ENCODE assay signal across 13 mouse cellular contexts in the genomic region with DNA sequence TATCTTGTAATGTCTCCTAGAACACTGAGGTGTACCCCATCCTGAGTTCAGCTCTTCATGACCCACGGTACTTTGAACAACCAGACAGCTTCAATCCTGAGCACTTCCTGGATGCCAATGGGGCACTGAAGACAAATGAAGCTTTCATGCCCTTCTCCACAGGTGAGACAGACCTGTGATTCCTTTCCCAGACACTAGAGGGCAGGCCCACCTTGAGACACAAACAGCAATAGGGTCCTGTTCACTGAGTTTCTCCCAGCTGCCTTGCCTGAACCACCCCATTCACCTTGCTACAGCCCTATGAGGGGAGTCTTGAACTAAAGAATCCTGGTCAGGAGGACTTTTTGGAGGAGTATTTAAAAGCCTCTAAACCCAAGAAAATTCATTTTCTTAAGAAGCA. TPM values are rescaled to one million over a fixed set of nuclear protein-coding genes. Genes with fewer than 3 reads are reported as not detected.
DNase-seq lines count a peak whose midpoint lies in the region; ATAC-seq and TF ChIP-seq lines count a peak whose summit lies in the region.
"Had no signal": no experiment of that assay in that cellular context is flagged by ENCODE, and none has a peak within 500 bp of the region (broad histone marks: within the 10 kb centered on the region; RNA-seq: fewer than 3 reads in every experiment).

No protein-coding gene starts in this region.

- H3K79me2 ChIP-seq in CH12.LX (replicated peaks; ENCODE audit: control insufficient read depth, extremely low read depth, insufficient read depth, poor library complexity, severe bottlenecking), result no peaks in the 10 kb centered on the region

- no peaks in the 10 kb centered on the region for H3K36me3 ChIP-seq in hindbrain, postnatal 0 days (ENCODE audit: insufficient read depth, low read length)
- no peaks in the 10 kb centered on the region for H3K36me3 ChIP-seq in hindbrain, embryonic 14.5 days (replicated peaks; ENCODE audit: control insufficient read depth, insufficient read depth)
- H3K36me3 ChIP-seq in CH12.LX (replicated peaks in 1 of 2; ENCODE audit: control insufficient read depth in 1 of 2, insufficient read depth in 1 of 2, low read length in 1 of 2) (peaks cover 0 to 1% of the 10 kb centered on the region in 2 experiments), G1E (replicated peaks) (no peaks in the 10 kb centered on the region)
- no peaks in the 10 kb centered on the region for H3K36me3 ChIP-seq in neural tube, embryonic 15.5 days

- H3K9me3 ChIP-seq in hindbrain, postnatal 0 days (ENCODE audit: low read length), result no peaks in the 10 kb centered on the region
- no peaks in the 10 kb centered on the region for H3K9me3 ChIP-seq in hindbrain, embryonic 14.5 days (ENCODE audit: control insufficient read depth, low read length)
- no peaks in the 10 kb centered on the region for H3K9me3 ChIP-seq in CH12.LX (replicated peaks; ENCODE audit: low read length)
- no peaks in the 10 kb centered on the region for H3K9me3 ChIP-seq in G1E (replicated peaks)
- H3K9me3 ChIP-seq in neural tube, embryonic 15.5 days (replicated peaks), result 0 out of 2 replicates have a peak, but pooled peaks cover 4% of the 10 kb centered on the region

- dilution Hi-C loops in CH12.LX (cut with MboI; ENCODE audit: extremely low pct_ligation_motif_present, extremely low pct_unique_long_range_greater_than_20kb, low sequenced_read_pairs), result no loop called here

- no peak overlapping the region for H3K27ac ChIP-seq in hindbrain, postnatal 0 days
- H3K27ac ChIP-seq in hindbrain, embryonic 14.5 days, result no peak overlapping the region
- H3K27ac ChIP-seq in CH12.LX (ENCODE audit: insufficient read depth, low read depth), result no peak overlapping the region
- no peak overlapping the region for H3K27ac ChIP-seq in neural tube, embryonic 15.5 days (replicated peaks)

- no peak for DNase-seq in hindbrain, postnatal 0 days (ENCODE audit: low spot score)
- DNase-seq in hindbrain, embryonic 14.5 days (ENCODE audit: low spot score), result no peak
- no peak for DNase-seq in CH12.LX (ENCODE audit: extremely low read depth)
- DNase-seq in G1E (ENCODE audit: low spot score), result no peak
- peak; percentile 33 to 73 for DNase-seq in kidney, postnatal 36 days
- no peak for DNase-seq in thymus, adult 18-20 months
- DNase-seq in cerebellum, postnatal 4 days (ENCODE audit: low spot score in 2 of 2), result no peak

- no peaks in the 10 kb centered on the region for H3K27me3 ChIP-seq in hindbrain, postnatal 0 days (ENCODE audit: insufficient read depth, low read length)
- no peaks in the 10 kb centered on the region for H3K27me3 ChIP-seq in hindbrain, embryonic 14.5 days (ENCODE audit: control insufficient read depth, insufficient read depth, low read length)
- H3K27me3 ChIP-seq in CH12.LX (replicated peaks), result peaks cover 19% of the 10 kb centered on the region
- no peaks in the 10 kb centered on the region for H3K27me3 ChIP-seq in G1E (ENCODE audit: insufficient read depth, low read length)
- H3K27me3 ChIP-seq in neural tube, embryonic 15.5 days (replicated peaks), result no peaks in the 10 kb centered on the region

- peak; percentile 61 for TF ChIP-seq RAD21 in CH12.LX (IDR thresholded peaks at IDR 0.05; ENCODE audit: low read depth, low read length)

- no peak for TF ChIP-seq POLR2A in CH12.LX (IDR thresholded peaks at IDR 0.05; ENCODE audit: low read depth, low read length)

- ATAC-seq in hindbrain, postnatal 0 days, result no peak
- no peak for ATAC-seq in hindbrain, embryonic 14.5 days (ENCODE audit: low FRiP score)
- no peak for ATAC-seq in G1E (ENCODE audit: extremely low read depth, insufficient number of reproducible peaks, low FRiP score, poor library complexity, severe bottlenecking)
- ATAC-seq in neural tube, embryonic 15.5 days (ENCODE audit: low FRiP score), result no peak

- no peak overlapping the region for H3K9ac ChIP-seq in hindbrain, postnatal 0 days (replicated peaks; ENCODE audit: low read length)
- no peak overlapping the region for H3K9ac ChIP-seq in hindbrain, embryonic 14.5 days
- H3K9ac ChIP-seq in CH12.LX (ENCODE audit: insufficient read depth, low read depth), result no peak overlapping the region
- no peak overlapping the region for H3K9ac ChIP-seq in neural tube, embryonic 15.5 days (replicated peaks)

- H3K4me3 ChIP-seq in hindbrain, postnatal 0 days (ENCODE audit: low read length), result no peak overlapping the region
- no peak overlapping the region for H3K4me3 ChIP-seq in hindbrain, embryonic 14.5 days (replicated peaks; ENCODE audit: low read length)
- no peak overlapping the region for H3K4me3 ChIP-seq in CH12.LX (replicated peaks in 1 of 3; ENCODE audit: low read depth in 2 of 3, low read length in 2 of 3, poor library complexity in 1 of 3)
- no peak overlapping the region for H3K4me3 ChIP-seq in G1E (ENCODE audit: low read depth, low read length)
- H3K4me3 ChIP-seq in neural tube, embryonic 15.5 days (replicated peaks), result no peak overlapping the region

- in situ Hi-C loops in CH12.LX (cut with MboI; ENCODE audit: low pct_ligation_motif_present, low pct_unique_long_range_greater_than_20kb, low sequenced_read_pairs), result loop anchor here (25.0 kb wide), 1 partner anchor 370 kb away; no protein-coding TSS in a partner anchor

- TF ChIP-seq CTCF in hindbrain, postnatal 0 days (IDR thresholded peaks at IDR 0.05; ENCODE audit: low read depth), result peak; percentile 36
- TF ChIP-seq CTCF in CH12.LX (conservative IDR thresholded peaks at IDR 0.05 in 1 of 2, IDR thresholded peaks at IDR 0.05 in 1 of 2; ENCODE audit: low read depth in 2 of 2, low read length in 2 of 2) (peak; percentile 72), G1E (IDR thresholded peaks at IDR 0.05; ENCODE audit: low read depth, low read length) (peak; percentile 45; the same call in 1 of the 2 replicates)

- H3K4me2 ChIP-seq in hindbrain, postnatal 0 days (ENCODE audit: low read depth, low read length), result no peak overlapping the region
- H3K4me2 ChIP-seq in hindbrain, embryonic 14.5 days (replicated peaks), result no peak overlapping the region
- no peak overlapping the region for H3K4me2 ChIP-seq in CH12.LX (ENCODE audit: insufficient read depth, low read depth, poor library complexity, severe bottlenecking)
- no peak overlapping the region for H3K4me2 ChIP-seq in neural tube, embryonic 15.5 days

- TF ChIP-seq EP300 in CH12.LX (IDR thresholded peaks at IDR 0.05; ENCODE audit: low read length), result no peak

- 63% methylated on average over 1 of the region's 1 CpGs for WGBS in hindbrain, postnatal 0 days
- 59% methylated on average over 1 of the region's 1 CpGs for WGBS in hindbrain, embryonic 14.5 days
- 62% methylated on average over 1 of the region's 1 CpGs for WGBS in neural tube, embryonic 15.5 days

- no peaks in the 10 kb centered on the region for H3K4me1 ChIP-seq in hindbrain, postnatal 0 days (ENCODE audit: insufficient read depth, low read length)
- H3K4me1 ChIP-seq in hindbrain, embryonic 14.5 days (replicated peaks; ENCODE audit: control insufficient read depth, insufficient read depth, low read length), result no peaks in the 10 kb centered on the region
- no peaks in the 10 kb centered on the region for H3K4me1 ChIP-seq in CH12.LX (ENCODE audit: control insufficient read depth in 1 of 2, insufficient read depth in 2 of 2)
- no peaks in the 10 kb centered on the region for H3K4me1 ChIP-seq in G1E (ENCODE audit: insufficient read depth, low read depth, low read length)
- H3K4me1 ChIP-seq in neural tube, embryonic 15.5 days, result no peaks in the 10 kb centered on the region

TF ChIP-seq in CH12.LX, 34 proteins besides CTCF, POLR2A, EP300 and RAD21:
- TF ChIP-seq SMC3 (IDR thresholded peaks at IDR 0.05; ENCODE audit: low read depth, low read length) (peak; percentile 58), MXI1 (IDR thresholded peaks at IDR 0.05; ENCODE audit: low read depth, low read length) (no peak), ZC3H11A (IDR thresholded peaks at IDR 0.05; ENCODE audit: low read depth, low read length) (no peak)

RNA-seq across cellular contexts. Expression of a gene that starts 10.1 kb away (rescaled TPM):
- total RNA-seq in hindbrain, postnatal 0 days (2014; rRNA removed), result not detected in 2 replicates
- 0.23 and 0.71 TPM in 2 replicates for polyA plus RNA-seq in hindbrain, postnatal 0 days (2015; fragmentation: Nextera tagmentation; extraction: Ambion mirVana)
- polyA plus RNA-seq in hindbrain, embryonic 14.5 days (2014; fragmentation: Nextera tagmentation; extraction: Ambion mirVana), result 0.56 and 0.77 TPM in 2 replicates
- total RNA-seq in CH12.LX (2012; rRNA removed), result 0.04 TPM in 2 replicates
- not detected in 2 replicates for total RNA-seq in CH12.LX (2014; rRNA removed)
- 0.11 and 0.22 TPM in 2 replicates for polyA plus RNA-seq in CH12.LX (2012; ENCODE audit: insufficient read length, low read depth)
- not detected in 2 replicates for total RNA-seq in G1E (2014; fragmentation: Nextera tagmentation)
- 0.06 and 0.16 TPM in 2 replicates for total RNA-seq in G1E (2017)
- not detected in 2 replicates for polyA plus RNA-seq in G1E (2012)
- 0.36 and 0.52 TPM in 2 replicates for polyA plus RNA-seq in neural tube, embryonic 15.5 days (2015; fragmentation: Nextera tagmentation; extraction: Ambion mirVana)
- polyA plus RNA-seq: cortical plate, adult 2 months; heart, embryonic 16.5 days; liver, embryonic 16.5 days; neural tube, embryonic 11.5 days; spleen, adult 2 months had no signal

RNA-seq across cellular contexts. Expression of a gene that starts 41.6 kb away (rescaled TPM):
- not detected in 2 replicates for total RNA-seq in hindbrain, postnatal 0 days (2014; rRNA removed)
- 0.08 TPM in 1 of 2 replicates, not detected in the other for polyA plus RNA-seq in hindbrain, postnatal 0 days (2015; fragmentation: Nextera tagmentation; extraction: Ambion mirVana)
- not detected in 2 replicates for polyA plus RNA-seq in hindbrain, embryonic 14.5 days (2014; fragmentation: Nextera tagmentation; extraction: Ambion mirVana)
- total RNA-seq in CH12.LX (2012; rRNA removed), result 0.25 and 0.34 TPM in 2 replicates
- total RNA-seq in CH12.LX (2014; rRNA removed), result not detected in 2 replicates
- polyA plus RNA-seq in CH12.LX (2012; ENCODE audit: insufficient read length, low read depth), result not detected in 2 replicates
- not detected in 2 replicates for total RNA-seq in G1E (2014; fragmentation: Nextera tagmentation)
- not detected in 2 replicates for total RNA-seq in G1E (2017)
- polyA plus RNA-seq in G1E (2012), result not detected in 2 replicates
- polyA plus RNA-seq in neural tube, embryonic 15.5 days (2015; fragmentation: Nextera tagmentation; extraction: Ambion mirVana), result not detected in 2 replicates
- polyA plus RNA-seq: cortical plate, adult 2 months; liver, embryonic 16.5 days; neural tube, embryonic 11.5 days; spleen, adult 2 months had no signal

Comparison
In these comparisons a context has a peak if more than half of its experiments do, and no peak if none do; other contexts are left out.
1. DNase-seq: peak in kidney, postnatal 36 days (2 of 2); none in hindbrain, postnatal 0 days (single experiment), hindbrain, embryonic 14.5 days (single experiment), CH12.LX (single experiment), G1E (single experiment), thymus, adult 18-20 months (0 of 2) and cerebellum, postnatal 4 days (0 of 2).
2. Peak in every context shown above with its lines, with median percentiles within 50 percentile points of each other: CTCF ChIP-seq.